Mouse (Mus musculus): ENCODE data around the gene Zfp992. TPM values are rescaled to one million over a fixed set of nuclear protein-coding genes. Genes with fewer than 3 reads are reported as not detected.
"Not testable (repeated sequence)": the region's sequence is repeated elsewhere in the genome, so short reads cannot be mapped to it uniquely, and the experiment has no call there.

Zfp992 gene
- polyA plus RNA-seq (2016; fragmentation: Nextera tagmentation; extraction: Ambion mirVana), result 4.7 and 4.8 TPM in 2 replicates

- ATAC-seq, result not testable (repeated sequence)
Measured at GRCm38 (mm10) chr4:146448950-146449349, at the start of gene Zfp992. Zfp992 (plus strand) TSS chr4:146449023.

GRCm38 (mm10) chr4:146429467-146429866, 19.4 kb upstream of the Zfp992 start:
- H3K27me3 ChIP-seq (replicated peaks); H3K27ac ChIP-seq; H3K4me1 ChIP-seq; H3K9ac ChIP-seq; ATAC-seq; H3K4me3 ChIP-seq; H3K9me3 ChIP-seq (replicated peaks); H3K4me2 ChIP-seq: not testable (repeated sequence)
- 0% methylated on average over 1 of the region's 1 CpGs for WGBS (ENCODE audit: insufficient replicate concordance)
- H3K36me3 ChIP-seq, result peaks cover 29% of the 10 kb centered on the region

More at GRCm38 (mm10) chr4:146448950-146449349, at the start of gene Zfp992:
- not testable (repeated sequence) for H3K9ac ChIP-seq; H3K4me2 ChIP-seq; H3K27ac ChIP-seq; H3K4me1 ChIP-seq; H3K4me3 ChIP-seq; H3K27me3 ChIP-seq (replicated peaks)
- peaks cover 37% of the 10 kb centered on the region for H3K9me3 ChIP-seq (replicated peaks)
- 74% methylated on average over 2 of the region's 2 CpGs for WGBS (ENCODE audit: insufficient replicate concordance)
- H3K36me3 ChIP-seq, result peaks cover 42% of the 10 kb centered on the region

GRCm38 (mm10) chr4:146430876-146431275, 17.9 kb upstream of the Zfp992 start:
- H3K9ac ChIP-seq; H3K4me3 ChIP-seq; H3K9me3 ChIP-seq (replicated peaks); H3K27me3 ChIP-seq (replicated peaks); ATAC-seq; H3K4me2 ChIP-seq; H3K4me1 ChIP-seq; H3K27ac ChIP-seq: not testable (repeated sequence)
- WGBS (ENCODE audit: insufficient replicate concordance), result 51% methylated on average over 2 of the region's 2 CpGs
- peaks cover 29% of the 10 kb centered on the region for H3K36me3 ChIP-seq

GRCm38 (mm10) chr4:146435539-146435938, 13.3 kb upstream of the Zfp992 start:
- not testable (repeated sequence) for H3K4me2 ChIP-seq; H3K27ac ChIP-seq; H3K4me3 ChIP-seq; ATAC-seq; H3K9me3 ChIP-seq (replicated peaks); H3K27me3 ChIP-seq (replicated peaks); H3K4me1 ChIP-seq; H3K9ac ChIP-seq
- 77% methylated on average over 2 of the region's 2 CpGs for WGBS (ENCODE audit: insufficient replicate concordance)
- H3K36me3 ChIP-seq, result peaks cover 24% of the 10 kb centered on the region

- H3K36me3 ChIP-seq, result peaks cover 22% of the 10 kb centered on the region
- H3K9ac ChIP-seq; H3K4me2 ChIP-seq; H3K9me3 ChIP-seq (replicated peaks); ATAC-seq; H3K27me3 ChIP-seq (replicated peaks); H3K4me1 ChIP-seq; H3K27ac ChIP-seq; H3K4me3 ChIP-seq: not testable (repeated sequence)
- WGBS (ENCODE audit: insufficient replicate concordance), result 62% methylated on average over 1 of the region's 2 CpGs
Measured at GRCm38 (mm10) chr4:146437256-146437655, 11.6 kb upstream of the Zfp992 start.

- H3K27ac ChIP-seq; H3K4me1 ChIP-seq; H3K4me2 ChIP-seq; H3K4me3 ChIP-seq; H3K27me3 ChIP-seq (replicated peaks); ATAC-seq; H3K9ac ChIP-seq: not testable (repeated sequence)
- H3K9me3 ChIP-seq (replicated peaks), result peaks cover 33% of the 10 kb centered on the region
- peaks cover 38% of the 10 kb centered on the region for H3K36me3 ChIP-seq
Measured at GRCm38 (mm10) chr4:146444345-146444744, 4.5 kb upstream of the Zfp992 start.

GRCm38 (mm10) chr4:146445121-146445520, 3.7 kb upstream of the Zfp992 start:
- Histone ChIP-seq H3K36me3 (peaks cover 38% of the 10 kb centered on the region), H3K9me3 (replicated peaks) (peaks cover 33% of the 10 kb centered on the region)
- H3K27me3 ChIP-seq (replicated peaks); H3K4me3 ChIP-seq; ATAC-seq; H3K4me1 ChIP-seq; H3K4me2 ChIP-seq; H3K9ac ChIP-seq; H3K27ac ChIP-seq: not testable (repeated sequence)

GRCm38 (mm10) chr4:146446135-146446534, 2.7 kb upstream of the Zfp992 start:
- not testable (repeated sequence) for H3K4me2 ChIP-seq; ATAC-seq; H3K27me3 ChIP-seq (replicated peaks); H3K9ac ChIP-seq; H3K27ac ChIP-seq; H3K4me3 ChIP-seq; H3K4me1 ChIP-seq
- 69% methylated on average over 4 of the region's 4 CpGs for WGBS (ENCODE audit: insufficient replicate concordance)
- peaks cover 41% of the 10 kb centered on the region for H3K36me3 ChIP-seq
- H3K9me3 ChIP-seq (replicated peaks), result peaks cover 33% of the 10 kb centered on the region

- H3K27ac ChIP-seq; ATAC-seq; H3K4me1 ChIP-seq; H3K4me3 ChIP-seq; H3K4me2 ChIP-seq; H3K27me3 ChIP-seq (replicated peaks); H3K9ac ChIP-seq: not testable (repeated sequence)
- 80% methylated on average over 2 of the region's 2 CpGs for WGBS (ENCODE audit: insufficient replicate concordance)
- Histone ChIP-seq H3K36me3 (peaks cover 38% of the 10 kb centered on the region), H3K9me3 (replicated peaks) (peaks cover 33% of the 10 kb centered on the region)
Measured at GRCm38 (mm10) chr4:146447016-146447415, 1.8 kb upstream of the Zfp992 start.

GRCm38 (mm10) chr4:146449711-146450110, 888 bp downstream of the Zfp992 start:
- 75% methylated on average over 5 of the region's 5 CpGs for WGBS (ENCODE audit: insufficient replicate concordance)
- not testable (repeated sequence) for H3K27me3 ChIP-seq (replicated peaks); H3K27ac ChIP-seq; H3K9ac ChIP-seq; ATAC-seq; H3K4me3 ChIP-seq; H3K4me2 ChIP-seq; H3K4me1 ChIP-seq
- Histone ChIP-seq H3K9me3 (replicated peaks) (peaks cover 37% of the 10 kb centered on the region), H3K36me3 (peaks cover 42% of the 10 kb centered on the region)

GRCm38 (mm10) chr4:146452576-146452975, 3.8 kb downstream of the Zfp992 start:
- Histone ChIP-seq H3K9me3 (replicated peaks) (peaks cover 55% of the 10 kb centered on the region), H3K36me3 (peaks cover 60% of the 10 kb centered on the region)
- not testable (repeated sequence) for H3K9ac ChIP-seq; H3K27me3 ChIP-seq (replicated peaks); H3K27ac ChIP-seq; H3K4me1 ChIP-seq; H3K4me2 ChIP-seq; ATAC-seq; H3K4me3 ChIP-seq
- WGBS (ENCODE audit: insufficient replicate concordance), result 73% methylated on average over 2 of the region's 2 CpGs

GRCm38 (mm10) chr4:146454170-146454569, 5.3 kb downstream of the Zfp992 start:
- peaks cover 52% of the 10 kb centered on the region for H3K36me3 ChIP-seq
- not testable (repeated sequence) for H3K4me1 ChIP-seq; ATAC-seq; H3K4me3 ChIP-seq; H3K27ac ChIP-seq; H3K9ac ChIP-seq; H3K27me3 ChIP-seq (replicated peaks); H3K4me2 ChIP-seq
- WGBS (ENCODE audit: insufficient replicate concordance), result 56% methylated on average over 1 of the region's 1 CpGs
- H3K9me3 ChIP-seq (replicated peaks), result peaks cover 56% of the 10 kb centered on the region

- H3K36me3 ChIP-seq, result peaks cover 53% of the 10 kb centered on the region
- no peak overlapping the region for H3K9ac ChIP-seq
- no peaks in the 10 kb centered on the region for H3K27me3 ChIP-seq (replicated peaks)
- peak; percentile 9 for ATAC-seq
- H3K4me1 ChIP-seq, result no peaks in the 10 kb centered on the region
- H3K27ac ChIP-seq, result no peak overlapping the region
- 49% methylated on average over 2 of the region's 2 CpGs for WGBS (ENCODE audit: insufficient replicate concordance)
- peaks cover 60% of the 10 kb centered on the region for H3K9me3 ChIP-seq (replicated peaks)
- H3K4me3 ChIP-seq, result no peak overlapping the region
- no peak overlapping the region for H3K4me2 ChIP-seq
Measured at GRCm38 (mm10) chr4:146454896-146455295, 6.1 kb downstream of the Zfp992 start.
